Mouse (Mus musculus): Measurements from ENCODE around the gene Zfp341.

- TF ChIP-seq CTCF (IDR thresholded peaks at IDR 0.05; ENCODE audit: control insufficient read depth, insufficient read depth, low read length) (no peak), POLR2A (IDR thresholded peaks at IDR 0.05; ENCODE audit: borderline replicate concordance, control insufficient read depth, low read depth, low read length) (no peak)
Measured at GRCm38 (mm10) chr2:154642712-154643385, 29.8 kb downstream of the Zfp341 start.

Data from bone marrow, adult 2 months (tissue).